Mouse (Mus musculus) ovary, adult 18-20 months (tissue): Measurements from ENCODE around the gene Gm20911.
"Not testable (repeated sequence)": the region's sequence is repeated elsewhere in the genome, so short reads cannot be mapped to it uniquely, and the experiment has no call there.

Experiments used
- DNase-seq: peaks from one replicate; pipeline ENCODE4 v3.0.0; 2022; ENCODE audit warnings: low spot score, mixed read lengths

Gene Gm20911

GRCm38 (mm10) chrY:81457707-81458106 lies at the start of gene Gm20911:
TSS of gene Gm20911 (plus strand) at chrY:81458007.
- not testable (repeated sequence) for DNase-seq
